Mouse (Mus musculus): ENCODE data around the gene Slc30a10. TPM values are rescaled to one million over a fixed set of nuclear protein-coding genes. Genes with fewer than 3 reads are reported as not detected.

Slc30a10 gene
- polyA plus RNA-seq, 1 experiment, result not detected

GRCm38 (mm10) chr1:185451077-185451476, 3.6 kb upstream of the Slc30a10 start:
- Histone ChIP-seq H3K4me3 (ENCODE audit: insufficient read depth, low read depth, low read length) (no peak overlapping the region), H3K27ac (replicated peaks; ENCODE audit: low read depth, low read length) (no peak overlapping the region), H3K4me1 (ENCODE audit: control insufficient read depth, insufficient read depth, insufficient read length, low read length) (peaks cover 4% of the 10 kb centered on the region)

GRCm38 (mm10) chr1:185451495-185451894, 3.2 kb upstream of the Slc30a10 start:
- Histone ChIP-seq H3K4me3 (ENCODE audit: insufficient read depth, low read depth, low read length) (no peak overlapping the region), H3K27ac (replicated peaks; ENCODE audit: low read depth, low read length) (no peak overlapping the region), H3K4me1 (ENCODE audit: control insufficient read depth, insufficient read depth, insufficient read length, low read length) (peaks cover 4% of the 10 kb centered on the region)

GRCm38 (mm10) chr1:185452461-185452860, 2.2 kb upstream of the Slc30a10 start:
- H3K4me3 ChIP-seq (ENCODE audit: insufficient read depth, low read depth, low read length), result no peak overlapping the region
- peaks cover 4% of the 10 kb centered on the region for H3K4me1 ChIP-seq (ENCODE audit: control insufficient read depth, insufficient read depth, insufficient read length, low read length)
- H3K27ac ChIP-seq (replicated peaks; ENCODE audit: low read depth, low read length), result no peak overlapping the region

GRCm38 (mm10) chr1:185454144-185454543, 504 bp upstream of the Slc30a10 start:
- peaks cover 4% of the 10 kb centered on the region for H3K4me1 ChIP-seq (ENCODE audit: control insufficient read depth, insufficient read depth, insufficient read length, low read length)
- no peak overlapping the region for H3K4me3 ChIP-seq (ENCODE audit: insufficient read depth, low read depth, low read length)
- H3K27ac ChIP-seq (replicated peaks; ENCODE audit: low read depth, low read length), result no peak overlapping the region

- Histone ChIP-seq H3K4me3 (ENCODE audit: insufficient read depth, low read depth, low read length) (peak overlapping the region; percentile 21), H3K4me1 (ENCODE audit: control insufficient read depth, insufficient read depth, insufficient read length, low read length) (peaks cover 4% of the 10 kb centered on the region)
Observed at GRCm38 (mm10) chr1:185454955-185455701, 480 bp downstream of the Slc30a10 start.

GRCm38 (mm10) chr1:185456327-185456726, 1.7 kb downstream of the Slc30a10 start:
- Histone ChIP-seq H3K4me3 (ENCODE audit: insufficient read depth, low read depth, low read length) (no peak overlapping the region), H3K27ac (replicated peaks; ENCODE audit: low read depth, low read length) (no peak overlapping the region), H3K4me1 (ENCODE audit: control insufficient read depth, insufficient read depth, insufficient read length, low read length) (peaks cover 4% of the 10 kb centered on the region)

More at GRCm38 (mm10) chr1:185454955-185455701, 480 bp downstream of the Slc30a10 start:
- H3K27ac ChIP-seq (replicated peaks; ENCODE audit: low read depth, low read length), result no peak overlapping the region

- Histone ChIP-seq H3K4me1 (ENCODE audit: control insufficient read depth, insufficient read depth, insufficient read length, low read length) (peaks cover 2% of the 10 kb centered on the region), H3K4me3 (ENCODE audit: insufficient read depth, low read depth, low read length) (no peak overlapping the region), H3K27ac (replicated peaks; ENCODE audit: low read depth, low read length) (no peak overlapping the region)
Observed at GRCm38 (mm10) chr1:185460096-185460495, 5.4 kb downstream of the Slc30a10 start.

GRCm38 (mm10) chr1:185462889-185463288, 8.2 kb downstream of the Slc30a10 start:
- Histone ChIP-seq H3K27ac (replicated peaks; ENCODE audit: low read depth, low read length) (no peak overlapping the region), H3K4me3 (ENCODE audit: insufficient read depth, low read depth, low read length) (no peak overlapping the region), H3K4me1 (ENCODE audit: control insufficient read depth, insufficient read depth, insufficient read length, low read length) (no peaks in the 10 kb centered on the region)

- Histone ChIP-seq H3K4me3 (ENCODE audit: insufficient read depth, low read depth, low read length) (no peak overlapping the region), H3K4me1 (ENCODE audit: control insufficient read depth, insufficient read depth, insufficient read length, low read length) (no peaks in the 10 kb centered on the region), H3K27ac (replicated peaks; ENCODE audit: low read depth, low read length) (no peak overlapping the region)
Observed at GRCm38 (mm10) chr1:185469551-185470021, 14.9 kb downstream of the Slc30a10 start.

- Histone ChIP-seq H3K4me3 (ENCODE audit: insufficient read depth, low read depth, low read length) (no peak overlapping the region), H3K4me1 (ENCODE audit: control insufficient read depth, insufficient read depth, insufficient read length, low read length) (no peaks in the 10 kb centered on the region), H3K27ac (replicated peaks; ENCODE audit: low read depth, low read length) (no peak overlapping the region)
Observed at GRCm38 (mm10) chr1:185472025-185472720, 17.5 kb downstream of the Slc30a10 start.

- Histone ChIP-seq H3K27ac (replicated peaks; ENCODE audit: low read depth, low read length) (no peak overlapping the region), H3K4me3 (ENCODE audit: insufficient read depth, low read depth, low read length) (no peak overlapping the region), H3K4me1 (ENCODE audit: control insufficient read depth, insufficient read depth, insufficient read length, low read length) (no peaks in the 10 kb centered on the region)
Observed at GRCm38 (mm10) chr1:185472730-185473129, 18.1 kb downstream of the Slc30a10 start.

GRCm38 (mm10) chr1:185473437-185473836, 18.8 kb downstream of the Slc30a10 start:
- Histone ChIP-seq H3K27ac (replicated peaks; ENCODE audit: low read depth, low read length) (no peak overlapping the region), H3K4me3 (ENCODE audit: insufficient read depth, low read depth, low read length) (no peak overlapping the region), H3K4me1 (ENCODE audit: control insufficient read depth, insufficient read depth, insufficient read length, low read length) (no peaks in the 10 kb centered on the region)

- no peak overlapping the region for H3K27ac ChIP-seq (replicated peaks; ENCODE audit: low read depth, low read length)
- no peaks in the 10 kb centered on the region for H3K4me1 ChIP-seq (ENCODE audit: control insufficient read depth, insufficient read depth, insufficient read length, low read length)
- no peak overlapping the region for H3K4me3 ChIP-seq (ENCODE audit: insufficient read depth, low read depth, low read length)
Observed at GRCm38 (mm10) chr1:185479861-185480260, 25.2 kb downstream of the Slc30a10 start.

- no peak overlapping the region for H3K4me3 ChIP-seq (ENCODE audit: insufficient read depth, low read depth, low read length)
- H3K27ac ChIP-seq (replicated peaks; ENCODE audit: low read depth, low read length), result no peak overlapping the region
- no peaks in the 10 kb centered on the region for H3K4me1 ChIP-seq (ENCODE audit: control insufficient read depth, insufficient read depth, insufficient read length, low read length)
Observed at GRCm38 (mm10) chr1:185482001-185482761, 27.5 kb downstream of the Slc30a10 start.

- Histone ChIP-seq H3K4me3 (ENCODE audit: insufficient read depth, low read depth, low read length) (no peak overlapping the region), H3K27ac (replicated peaks; ENCODE audit: low read depth, low read length) (no peak overlapping the region), H3K4me1 (ENCODE audit: control insufficient read depth, insufficient read depth, insufficient read length, low read length) (no peaks in the 10 kb centered on the region)
Observed at GRCm38 (mm10) chr1:185482762-185483161, 28.1 kb downstream of the Slc30a10 start.

Data from brown adipose tissue, adult 24 weeks (tissue).